Mouse (Mus musculus) limb, embryonic 11.5 days (tissue): Measurements from ENCODE around the gene Ky. TPM values are rescaled to one million over a fixed set of nuclear protein-coding genes. Genes with fewer than 3 reads are reported as not detected.

ENCODE experiments used
- ATAC-seq: fragments of 200-750 bp; cut with Nextera tagmentation; 2 replicates; pipeline ENCODE4 v1.8.0; 2017; ENCODE audit warnings: low read depth; ENCODE audit not compliant: insufficient number of reproducible peaks, low FRiP score, low TSS enrichment
- DNase-seq: peaks from one replicate; pipeline ENCODE4 v3.0.0-alpha.2; 2015; ENCODE audit warnings: low spot score
- H3K27ac ChIP-seq: fragments of 300-500 bp; sonication (generic); replicated peaks from 2 replicates; pipeline ENCODE4 v1.5.1; 2014; ENCODE audit warnings: low read depth, mild to moderate bottlenecking, low read length
- H3K27me3 ChIP-seq: fragments of 300-500 bp; sonication (generic); 2 replicates; pipeline ENCODE4 v1.6.1; 2014; ENCODE audit warnings: mild to moderate bottlenecking, low read length, mixed read lengths; ENCODE audit not compliant: control insufficient read depth, insufficient read depth
- H3K36me3 ChIP-seq: fragments of 300-500 bp; sonication (generic); 2 replicates; pipeline ENCODE4 v1.6.1; 2014; ENCODE audit warnings: mild to moderate bottlenecking, low read length, moderate library complexity, mixed read lengths; ENCODE audit not compliant: control insufficient read depth, insufficient read depth
- H3K4me1 ChIP-seq: fragments of 300-500 bp; sonication (generic); 2 replicates; pipeline ENCODE4 v1.6.1; 2014; ENCODE audit warnings: low read length, mixed read lengths; ENCODE audit not compliant: control insufficient read depth, insufficient read depth
- H3K4me2 ChIP-seq: fragments of 300-500 bp; sonication (generic); 2 replicates; pipeline ENCODE4 v1.6.1; 2014; ENCODE audit warnings: low read depth, mild to moderate bottlenecking, moderate library complexity; ENCODE audit not compliant: severe bottlenecking
- H3K4me3 ChIP-seq: fragments of 300-500 bp; sonication (generic); 2 replicates; pipeline ENCODE4 v1.5.1; 2014; ENCODE audit warnings: low read depth, low read length
- H3K9ac ChIP-seq: fragments of 300-500 bp; sonication (generic); 2 replicates; pipeline ENCODE4 v1.6.1; 2014; ENCODE audit warnings: mild to moderate bottlenecking, low read length
- H3K9me3 ChIP-seq: fragments of 300-500 bp; sonication (generic); 2 replicates; pipeline ENCODE4 v1.6.1; 2016; ENCODE audit warnings: low read length; ENCODE audit not compliant: control insufficient read depth
- WGBS: fragments of 180-500 bp; shearing (Covaris S2); extraction: QIAGEN DNeasy Blood & Tissue Kit; methylation state at CpG from one replicate; pipeline ENCODE4 v1.1.7; 2014; 5-methylcytosine and 5-hydroxymethylcytosine counted together
- polyA plus RNA-seq: library from polyadenylated mRNA; unstranded; fragments of >200 nt; fragmentation: Nextera tagmentation; extraction: Ambion mirVana; gene quantifications from 2 replicates; pipeline ENCODE4 v1.2.1, GENCODE M21; 2014

The Ky gene
- polyA plus RNA-seq, 1 experiment from 2014 or later = 0.23 TPM

DNA sequence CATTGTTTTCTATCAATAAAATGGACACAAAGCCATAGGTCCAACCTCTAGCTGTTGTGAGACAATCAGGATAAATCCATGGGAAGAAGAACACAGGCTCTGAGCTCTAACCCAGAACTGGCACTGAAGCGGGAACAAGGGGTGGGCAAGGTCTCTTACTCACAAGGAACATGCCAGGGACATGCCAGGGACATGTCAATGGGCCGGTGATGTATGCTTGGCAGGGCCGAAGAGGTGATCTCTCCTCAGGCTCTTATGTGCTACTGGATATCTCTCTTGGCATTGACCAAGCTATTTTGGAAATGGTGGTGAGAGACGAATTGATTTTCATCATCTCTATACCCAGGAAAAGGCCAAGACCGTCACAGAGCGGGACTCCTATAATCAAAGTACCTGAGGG, 6.8 kb upstream of the Ky start:
- Histone ChIP-seq H3K9me3 (no peaks in the 10 kb centered on the region), H3K27me3 (no peaks in the 10 kb centered on the region), H3K9ac (no peak overlapping the region), H3K4me2 (no peak overlapping the region), H3K36me3 (no peaks in the 10 kb centered on the region), H3K4me3 (no peak overlapping the region), H3K27ac (no peak overlapping the region), H3K4me1 (no peaks in the 10 kb centered on the region)
- ATAC-seq = no peak
- 94% methylated on average over 6 of the region's 6 CpGs for WGBS
- DNase-seq = no peak

DNA sequence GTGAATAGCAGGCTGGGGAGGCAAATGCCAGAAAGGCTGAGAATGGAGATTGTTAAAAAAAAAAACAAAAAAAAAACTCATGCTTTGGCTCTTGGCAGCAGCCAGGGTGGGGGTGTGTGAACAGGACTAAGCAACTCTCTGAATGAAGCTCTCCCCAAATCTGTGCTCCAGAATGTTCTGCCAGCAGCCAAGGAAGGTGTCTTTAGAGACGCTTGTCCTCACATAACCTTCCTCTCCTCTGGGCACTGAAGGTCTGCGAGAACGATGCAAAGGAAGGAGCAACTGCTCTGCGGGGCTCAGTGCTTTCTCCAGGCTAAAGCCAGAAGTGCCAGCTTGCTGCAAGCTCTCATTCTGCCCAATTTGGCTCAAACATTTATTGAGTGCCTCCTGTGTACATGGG, 6.3 kb upstream of the Ky start:
- no peaks in the 10 kb centered on the region for H3K36me3 ChIP-seq
- no peaks in the 10 kb centered on the region for H3K4me1 ChIP-seq
- no peak overlapping the region for H3K4me2 ChIP-seq
- no peaks in the 10 kb centered on the region for H3K27me3 ChIP-seq
- 81% methylated on average over 4 of the region's 4 CpGs for whole genome bisulfite sequencing
- H3K27ac ChIP-seq = no peak overlapping the region
- H3K4me3 ChIP-seq = no peak overlapping the region
- no peak for ATAC-seq
- DNase-seq = no peak
- H3K9me3 ChIP-seq = no peaks in the 10 kb centered on the region
- H3K9ac ChIP-seq = no peak overlapping the region

DNA sequence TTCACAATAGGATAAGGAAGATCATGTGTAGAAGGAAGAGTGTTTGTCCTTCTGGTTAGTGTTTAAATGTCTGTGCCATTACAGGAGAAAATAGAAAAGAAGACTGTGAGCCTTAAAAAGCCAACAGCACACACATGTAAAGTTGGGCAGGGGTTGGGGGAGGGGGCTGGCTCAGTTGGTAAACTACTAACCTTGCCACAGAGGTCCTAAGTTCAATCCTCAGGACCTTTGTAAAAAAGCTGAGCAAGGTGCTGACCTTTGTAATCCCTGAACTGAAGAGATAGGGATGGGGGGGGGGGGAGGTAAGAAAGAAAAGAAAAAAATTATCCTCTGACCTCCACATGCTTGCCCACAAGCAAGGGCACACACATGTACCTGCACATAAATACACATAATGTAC, 5.8 kb upstream of the Ky start:
- no peak for DNase-seq
- H3K36me3 ChIP-seq = no peaks in the 10 kb centered on the region
- 0 out of 2 replicates have a peak, but pooled peaks cover under 1% of the 10 kb centered on the region for H3K27me3 ChIP-seq
- no peaks in the 10 kb centered on the region for H3K4me1 ChIP-seq
- no peak overlapping the region for H3K4me2 ChIP-seq
- no peak overlapping the region for H3K27ac ChIP-seq
- H3K9ac ChIP-seq = no peak overlapping the region
- no peaks in the 10 kb centered on the region for H3K9me3 ChIP-seq
- H3K4me3 ChIP-seq = no peak overlapping the region
- ATAC-seq = no peak

DNA sequence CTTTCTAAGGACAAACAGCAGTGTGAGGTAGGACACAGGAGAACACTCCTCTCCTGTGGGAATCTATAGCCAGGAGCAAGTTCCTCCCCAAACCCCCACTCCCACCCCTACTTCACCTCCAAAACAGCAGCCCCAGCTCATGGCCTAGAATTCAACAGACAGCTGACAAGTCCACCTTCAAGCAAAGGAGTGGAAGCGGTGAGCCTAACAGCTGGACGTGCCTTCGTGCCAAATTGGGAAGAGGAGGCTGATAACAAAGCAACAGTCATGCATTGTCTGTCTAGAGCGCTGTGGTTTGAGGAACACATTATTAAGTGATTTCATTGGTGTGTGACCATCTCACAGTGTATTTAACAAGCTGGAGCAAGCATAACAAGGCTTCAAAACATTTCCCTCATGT, 4.4 kb upstream of the Ky start:
- 84% methylated on average over 4 of the region's 4 CpGs for WGBS
- DNase-seq (no peak), ATAC-seq (no peak)
- H3K4me1 ChIP-seq = peaks cover 5% of the 10 kb centered on the region; the same call in 1 of the 2 replicates
- H3K4me2 ChIP-seq = no peak overlapping the region
- H3K36me3 ChIP-seq = no peaks in the 10 kb centered on the region
- no peaks in the 10 kb centered on the region for H3K9me3 ChIP-seq
- H3K4me3 ChIP-seq = no peak overlapping the region
- H3K27me3 ChIP-seq = peaks cover 11% of the 10 kb centered on the region
- no peak overlapping the region for H3K27ac ChIP-seq
- H3K9ac ChIP-seq = no peak overlapping the region

DNA sequence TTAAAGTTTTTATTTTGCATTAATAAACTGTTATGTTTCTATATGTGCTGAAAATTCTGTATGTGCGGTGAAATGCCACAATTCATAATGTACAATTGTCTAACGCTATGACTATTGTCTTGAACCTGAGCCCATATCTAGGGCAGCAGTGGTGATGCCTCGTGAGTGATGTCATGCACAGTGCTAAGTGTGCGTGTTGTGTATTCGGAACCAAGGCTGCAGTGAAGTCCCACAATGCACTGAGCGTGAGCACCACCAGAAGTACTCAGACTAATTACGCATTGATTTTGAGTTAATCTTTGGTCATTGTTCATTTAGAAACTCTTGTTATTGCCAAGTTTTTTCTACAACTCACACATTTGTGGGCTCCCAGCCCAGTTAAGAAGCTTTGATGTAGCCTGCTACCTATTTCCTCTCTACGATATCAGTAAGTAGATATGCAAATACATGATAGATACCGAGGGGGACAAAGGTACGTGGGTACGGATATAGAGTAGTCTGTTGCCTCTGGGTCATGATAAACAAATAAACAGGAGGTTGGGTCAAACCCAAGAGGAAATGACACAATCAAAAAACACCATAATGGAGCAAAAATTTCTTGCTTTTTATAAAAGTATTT, 3.4 kb upstream of the Ky start:
- H3K27ac ChIP-seq = no peak overlapping the region
- H3K4me3 ChIP-seq = no peak overlapping the region
- no peak for ATAC-seq
- DNase-seq = no peak
- no peaks in the 10 kb centered on the region for H3K36me3 ChIP-seq
- H3K9ac ChIP-seq = no peak overlapping the region
- no peaks in the 10 kb centered on the region for H3K9me3 ChIP-seq
- peaks cover 7% of the 10 kb centered on the region; the same call in 1 of the 2 replicates for H3K4me1 ChIP-seq
- H3K4me2 ChIP-seq = no peak overlapping the region
- peaks cover 21% of the 10 kb centered on the region for H3K27me3 ChIP-seq
- WGBS = 89% methylated on average over 11 of the region's 11 CpGs

DNA sequence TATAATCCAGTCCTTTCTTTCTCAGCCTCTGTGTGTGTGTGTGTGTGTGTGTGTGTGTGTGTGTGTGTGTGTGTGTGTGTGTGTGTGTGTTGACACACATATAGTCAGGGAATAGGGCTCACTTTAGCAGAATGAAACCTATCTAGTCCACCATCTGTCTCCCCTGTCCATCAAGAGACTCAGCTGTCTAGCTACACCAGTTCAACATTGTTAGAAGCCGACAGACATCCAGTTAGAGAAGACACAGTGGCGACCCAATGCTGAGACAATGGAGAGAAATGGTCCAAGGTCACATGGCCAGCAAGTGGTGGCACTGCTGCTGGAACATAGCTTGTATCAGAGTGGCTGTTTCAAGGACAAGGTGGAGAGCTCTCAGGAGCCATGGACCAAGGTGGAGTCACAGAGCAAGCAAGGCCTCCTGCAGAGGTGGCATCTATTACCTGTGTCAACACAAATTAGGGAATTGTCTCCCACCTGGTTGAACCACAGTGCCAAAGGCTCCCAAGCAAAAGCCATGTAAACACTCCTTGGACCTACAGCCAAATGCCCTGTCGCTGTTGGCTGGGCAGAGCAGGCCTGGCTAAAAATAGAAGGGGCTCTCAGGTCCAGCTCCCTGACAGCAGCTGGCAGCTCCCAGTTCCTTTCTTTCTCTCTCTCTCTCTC, 703 bp upstream of the Ky start:
- Histone ChIP-seq H3K4me3 (no peak overlapping the region), H3K4me1 (peaks cover 7% of the 10 kb centered on the region; the same call in 1 of the 2 replicates), H3K36me3 (no peaks in the 10 kb centered on the region), H3K9ac (no peak overlapping the region), H3K4me2 (no peak overlapping the region), H3K27ac (no peak overlapping the region), H3K27me3 (peaks cover 25% of the 10 kb centered on the region), H3K9me3 (no peaks in the 10 kb centered on the region)
- DNase-seq (no peak), ATAC-seq (no peak)
- 76% methylated on average over 3 of the region's 3 CpGs for WGBS

DNA sequence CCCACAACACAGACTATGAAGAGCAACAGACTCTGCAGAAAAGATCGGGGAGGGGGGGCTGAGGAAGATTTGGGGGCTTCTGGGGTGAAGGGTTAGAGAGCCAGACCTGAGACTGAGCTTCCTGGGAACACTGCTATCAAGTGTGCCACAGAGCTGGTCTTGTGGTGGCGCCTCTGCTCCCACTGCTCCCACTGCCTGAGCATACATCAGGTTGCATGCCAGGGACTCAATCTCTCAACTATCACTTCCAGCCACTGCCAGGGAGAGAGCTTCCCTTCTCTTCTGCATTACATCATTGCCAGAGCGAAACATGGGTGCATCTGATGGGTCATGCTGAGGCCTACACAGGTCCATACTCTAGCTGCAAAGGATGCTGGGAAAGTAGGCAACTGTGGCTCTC, 2.8 kb downstream of the Ky start:
- no peak overlapping the region for H3K27ac ChIP-seq
- no peaks in the 10 kb centered on the region for H3K36me3 ChIP-seq
- no peak overlapping the region for H3K4me2 ChIP-seq
- peaks cover 7% of the 10 kb centered on the region; the same call in 1 of the 2 replicates for H3K4me1 ChIP-seq
- H3K9me3 ChIP-seq = no peaks in the 10 kb centered on the region
- no peak overlapping the region for H3K9ac ChIP-seq
- H3K27me3 ChIP-seq = peaks cover 25% of the 10 kb centered on the region
- 85% methylated on average over 3 of the region's 3 CpGs for WGBS
- H3K4me3 ChIP-seq = no peak overlapping the region
- no peak for DNase-seq
- no peak for ATAC-seq

DNA sequence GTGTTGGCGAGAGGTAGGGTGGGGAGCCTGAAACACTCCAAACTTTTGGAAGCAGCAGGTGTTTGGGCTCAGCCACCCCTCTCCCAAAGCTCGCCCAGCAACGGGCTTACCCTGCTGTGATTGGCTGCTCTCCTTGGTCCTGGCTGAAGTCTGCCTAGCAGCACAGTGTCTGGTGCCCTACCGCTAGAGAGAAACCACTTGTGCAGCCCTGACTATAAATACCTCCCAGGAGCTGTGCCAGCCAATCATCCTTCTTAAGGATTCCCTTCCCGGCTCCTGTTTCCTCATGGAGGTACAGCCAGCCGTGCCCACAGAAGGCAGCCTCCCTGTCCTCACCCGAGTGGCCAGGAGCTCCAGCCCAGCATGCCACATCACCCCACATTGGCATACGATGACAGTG, 5.9 kb downstream of the Ky start:
- ATAC-seq = peak; percentile 72; the same call in 1 of the 2 replicates
- 42% methylated on average over 8 of the region's 8 CpGs for WGBS
- Histone ChIP-seq H3K9me3 (no peaks in the 10 kb centered on the region), H3K4me3 (no peak overlapping the region), H3K4me1 (no peaks in the 10 kb centered on the region), H3K27me3 (peaks cover 11% of the 10 kb centered on the region), H3K36me3 (no peaks in the 10 kb centered on the region), H3K4me2 (no peak overlapping the region), H3K9ac (no peak overlapping the region), H3K27ac (no peak overlapping the region)
- peak; percentile 57 for DNase-seq
